Mouse (Mus musculus) liver, embryonic 14.5 days (tissue): ENCODE measurements around the gene Diaph3.

Experiments
- CTCF ChIP-seq: IDR thresholded peaks from 2 replicates; pipeline ENCODE4 v1.5.1; 2016; ENCODE audit warnings: antibody characterized with exemption, low read depth, control low read depth
- EP300 ChIP-seq: IDR thresholded peaks from 2 replicates; pipeline ENCODE4 v1.6.1; 2016; ENCODE audit warnings: antibody characterized with exemption, low read depth

- TF ChIP-seq CTCF, result no peak
- no peak for TF ChIP-seq EP300
These were observed 390.7 kb downstream of the Diaph3 start for GRCm38 (mm10) chr14:86750351-86750750.
